Mouse (Mus musculus) CH12.LX (cell line): ENCODE measurements around the gene Ntrk3. TPM values are rescaled to one million over a fixed set of nuclear protein-coding genes. Genes with fewer than 3 reads are reported as not detected.

Experiments used
- DNase-seq: peaks from one replicate; pipeline ENCODE4 v3.0.0-alpha.2; 2013; ENCODE audit errors: extremely low read depth
- H3K27ac ChIP-seq: 2 replicates; pipeline ENCODE4 v1.5.1; 2012; ENCODE audit warnings: low read depth, mild to moderate bottlenecking, control low read depth, moderate library complexity; ENCODE audit not compliant: insufficient read depth
- H3K27me3 ChIP-seq: replicated peaks from 2 replicates; pipeline ENCODE3; 2012; ENCODE audit warnings: inconsistent platforms
- H3K36me3 ChIP-seq, 2 experiments: replicated peaks in 1 of 2; 2 replicates each; pipeline versions ENCODE3 to v1.6.1; 2012; ENCODE audit warnings: inconsistent platforms in 1 of 2, low read length in 1 of 2, mild to moderate bottlenecking in 1 of 2, mixed read lengths in 1 of 2, moderate library complexity in 1 of 2; ENCODE audit not compliant: control insufficient read depth in 1 of 2, insufficient read depth in 1 of 2
- H3K4me1 ChIP-seq, 2 experiments: 2 replicates each; pipeline ENCODE4 v1.6.1; 2012; ENCODE audit warnings: inconsistent platforms in 1 of 2, moderate library complexity in 1 of 2; ENCODE audit not compliant: insufficient read depth in 2 of 2, control insufficient read depth in 1 of 2
- H3K4me2 ChIP-seq: 2 replicates; pipeline ENCODE4 v1.6.1; 2012; ENCODE audit warnings: low read depth, mild to moderate bottlenecking, control low read depth; ENCODE audit not compliant: poor library complexity, insufficient read depth, severe bottlenecking
- H3K4me3 ChIP-seq, 3 experiments: fragments of 150-350 bp in 1 of 3; sonication (generic) in 1 of 3; replicated peaks in 1 of 3; 2 replicates each; pipeline versions ENCODE3 to v1.5.1; 2011 to 2012; ENCODE audit warnings: low read depth in 2 of 3, low read length in 2 of 3, mild to moderate bottlenecking in 2 of 3, moderate library complexity in 2 of 3, control low read depth in 1 of 3, improper control_type of control experiment in 1 of 3, inconsistent platforms in 1 of 3, mixed read lengths in 1 of 3; ENCODE audit not compliant: poor library complexity in 1 of 3
- H3K79me2 ChIP-seq: replicated peaks from 2 replicates; pipeline ENCODE4 v1.6.1; 2012; ENCODE audit warnings: mild to moderate bottlenecking, moderate library complexity; ENCODE audit not compliant: control insufficient read depth, poor library complexity, insufficient read depth, severe bottlenecking; ENCODE audit errors: extremely low read depth
- H3K9ac ChIP-seq: 2 replicates; pipeline ENCODE4 v1.6.1; 2012; ENCODE audit warnings: low read depth, mild to moderate bottlenecking, control low read depth, moderate library complexity; ENCODE audit not compliant: insufficient read depth
- H3K9me3 ChIP-seq: replicated peaks from 2 replicates; pipeline ENCODE3; 2012; ENCODE audit warnings: low read length, inconsistent platforms, mixed read lengths
- CHD1 ChIP-seq: IDR thresholded peaks from 2 replicates; pipeline ENCODE4 v1.6.1; 2012; ENCODE audit warnings: low read depth, low read length, improper control_type of control experiment, inconsistent platforms
- CHD2 ChIP-seq: IDR thresholded peaks from 2 replicates; pipeline ENCODE4 v1.6.1; 2011; ENCODE audit warnings: low read length, improper control_type of control experiment
- EP300 ChIP-seq: IDR thresholded peaks from 2 replicates; pipeline ENCODE4 v1.6.1; 2011; ENCODE audit warnings: low read length, improper control_type of control experiment
- GABPA ChIP-seq: IDR thresholded peaks from 2 replicates; pipeline ENCODE4 v1.6.1; 2012; ENCODE audit warnings: low read depth, low read length, improper control_type of control experiment, inconsistent platforms; ENCODE audit not compliant: insufficient replicate concordance
- HCFC1 ChIP-seq: IDR thresholded peaks from 2 replicates; pipeline ENCODE4 v1.6.1; 2012; ENCODE audit warnings: low read depth, mild to moderate bottlenecking, inconsistent platforms, low read length, improper control_type of control experiment
- JUND ChIP-seq: conservative IDR thresholded peaks from 2 replicates; pipeline ENCODE4 v1.6.1; 2011; ENCODE audit warnings: low read depth, low read length, improper control_type of control experiment
- KAT2A ChIP-seq: IDR thresholded peaks from 2 replicates; pipeline ENCODE4 v1.6.1; 2012; ENCODE audit warnings: low read length, improper control_type of control experiment, inconsistent platforms; ENCODE audit not compliant: insufficient replicate concordance
- MAFK ChIP-seq: IDR thresholded peaks from 2 replicates; pipeline ENCODE4 v1.6.1; 2011; ENCODE audit warnings: low read length, improper control_type of control experiment; ENCODE audit not compliant: insufficient replicate concordance
- MAX ChIP-seq: IDR thresholded peaks from 2 replicates; pipeline ENCODE4 v1.6.1; 2011; ENCODE audit warnings: low read length, improper control_type of control experiment
- MEF2A ChIP-seq: IDR thresholded peaks from 2 replicates; pipeline ENCODE4 v1.6.1; 2014; ENCODE audit warnings: low read depth, mild to moderate bottlenecking, inconsistent platforms, low read length, improper control_type of control experiment, borderline replicate concordance
- MXI1 ChIP-seq: IDR thresholded peaks from 2 replicates; pipeline ENCODE4 v1.6.1; 2011; ENCODE audit warnings: mild to moderate bottlenecking, low read depth, low read length, improper control_type of control experiment
- MYC ChIP-seq: IDR thresholded peaks from 2 replicates; pipeline ENCODE4 v1.6.1; 2011; ENCODE audit warnings: low read depth, mild to moderate bottlenecking, improper control_type of control experiment, low read length
- NELFE ChIP-seq: IDR thresholded peaks from 2 replicates; pipeline ENCODE4 v1.6.1; 2011; ENCODE audit warnings: low read depth, low read length, improper control_type of control experiment
- NRF1 ChIP-seq: IDR thresholded peaks from 2 replicates; pipeline ENCODE4 v1.6.1; 2014; ENCODE audit warnings: low read depth, mild to moderate bottlenecking, inconsistent platforms, low read length, improper control_type of control experiment, moderate library complexity
- POLR2AphosphoS2 ChIP-seq: IDR thresholded peaks from 2 replicates; pipeline ENCODE4 v1.6.1; 2011; ENCODE audit warnings: low read depth, low read length, improper control_type of control experiment
- RAD21 ChIP-seq: IDR thresholded peaks from 2 replicates; pipeline ENCODE4 v1.6.1; 2011; ENCODE audit warnings: low read depth, mild to moderate bottlenecking, low read length, improper control_type of control experiment, moderate library complexity
- SMC3 ChIP-seq: IDR thresholded peaks from 2 replicates; pipeline ENCODE4 v1.6.1; 2011; ENCODE audit warnings: low read depth, low read length, improper control_type of control experiment
- TBP ChIP-seq: conservative IDR thresholded peaks from 2 replicates; pipeline ENCODE4 v1.6.1; 2011; ENCODE audit warnings: low read depth, low read length, improper control_type of control experiment
- TCF12 ChIP-seq: IDR thresholded peaks from 2 replicates; pipeline ENCODE4 v1.6.1; 2014; ENCODE audit warnings: low read depth, mild to moderate bottlenecking, inconsistent platforms, low read length, improper control_type of control experiment
- UBTF ChIP-seq: IDR thresholded peaks from 2 replicates; pipeline ENCODE4 v1.6.1; 2012; ENCODE audit warnings: low read depth, mild to moderate bottlenecking, inconsistent platforms, low read length, improper control_type of control experiment, moderate library complexity
- USF1 ChIP-seq: IDR thresholded peaks from 2 replicates; pipeline ENCODE4 v1.6.1; 2014; ENCODE audit warnings: low read depth, mild to moderate bottlenecking, inconsistent platforms, low read length, improper control_type of control experiment
- USF2 ChIP-seq: conservative IDR thresholded peaks from 2 replicates; pipeline ENCODE4 v1.6.1; 2011; ENCODE audit warnings: low read depth, low read length, improper control_type of control experiment
- ZC3H11A ChIP-seq: IDR thresholded peaks from 2 replicates; pipeline ENCODE4 v1.6.1; 2012; ENCODE audit warnings: low read depth, mild to moderate bottlenecking, inconsistent platforms, low read length, improper control_type of control experiment
- ZKSCAN1 ChIP-seq: IDR thresholded peaks from 2 replicates; pipeline ENCODE4 v1.6.1; 2012; ENCODE audit warnings: low read depth, inconsistent platforms, low read length, improper control_type of control experiment, borderline replicate concordance
- ZNF384 ChIP-seq: IDR thresholded peaks from 2 replicates; pipeline ENCODE4 v1.6.1; 2012; ENCODE audit warnings: low read depth, low read length, improper control_type of control experiment, inconsistent platforms
- dilution Hi-C: fragments of 300-500 bp; cut with MboI; formaldehyde crosslinking; loops from 2 replicates; pipeline ENCODE4 v1.14.3; 2020; ENCODE audit warnings: low sequenced_read_pairs; ENCODE audit not compliant: extremely low pct_unique_long_range_greater_than_20kb, extremely low pct_ligation_motif_present
- in situ Hi-C: fragments of 300-500 bp; cut with MboI; formaldehyde crosslinking; loops from 3 replicates; pipeline ENCODE4 v1.14.3; 2019; ENCODE audit warnings: low sequenced_read_pairs, low pct_ligation_motif_present, low pct_unique_long_range_greater_than_20kb, mixed read lengths
- polyA plus RNA-seq: library from polyadenylated mRNA; unstranded; fragments of >175 nt; gene quantifications from 2 replicates; pipeline ENCODE4 v1.2.1, GENCODE M21; 2012; ENCODE audit warnings: low read depth; ENCODE audit not compliant: insufficient read length
- total RNA-seq, 2 experiments: library from RNA; depleted of rRNA; stranded (reverse); fragments of 300-350 nt in 1 of 2; fragments of >200 nt in 1 of 2; gene quantifications; 2 replicates each; pipeline ENCODE4 v1.2.3; 2012 to 2014

Ntrk3 gene
- total and polyA plus RNA-seq, 3 experiments: 0.21 TPM; not detected in 2

DNA sequence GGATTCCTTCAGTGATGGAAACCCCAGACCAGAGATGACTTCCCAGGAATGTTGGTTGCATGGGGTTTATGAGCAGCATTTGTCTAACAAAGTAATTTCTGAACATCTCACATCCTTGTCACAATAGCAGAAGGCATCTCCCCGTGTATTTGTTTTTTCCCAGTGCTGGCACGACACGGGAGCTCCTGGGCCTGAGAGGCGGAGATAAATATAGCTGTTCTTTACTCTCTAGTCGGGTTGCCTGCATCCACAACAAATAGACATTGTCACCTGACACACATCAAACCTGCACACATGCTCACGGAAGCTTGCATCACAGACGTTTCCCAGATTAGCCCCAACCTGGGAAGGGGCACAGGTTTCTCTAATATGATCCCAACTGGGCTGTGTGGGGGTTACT lies 30.1 kb downstream of the Ntrk3 start:
- H3K79me2 ChIP-seq: no peaks in the 10 kb centered on the region
- peaks cover 98% of the 10 kb centered on the region for H3K27me3 ChIP-seq
- no peaks in the 10 kb centered on the region for H3K36me3 ChIP-seq
- TF ChIP-seq MAX (no peak), TCF12 (no peak), TBP (no peak)
- no peaks in the 10 kb centered on the region for H3K4me1 ChIP-seq
- no peak overlapping the region for H3K9ac ChIP-seq
- H3K27ac ChIP-seq: no peak overlapping the region
- in situ Hi-C loops (no loop called here), dilution Hi-C loops (no loop called here)
- DNase-seq: no peak
- H3K9me3 ChIP-seq: no peaks in the 10 kb centered on the region
- H3K4me3 ChIP-seq: no peak overlapping the region
- no peak overlapping the region for H3K4me2 ChIP-seq

DNA sequence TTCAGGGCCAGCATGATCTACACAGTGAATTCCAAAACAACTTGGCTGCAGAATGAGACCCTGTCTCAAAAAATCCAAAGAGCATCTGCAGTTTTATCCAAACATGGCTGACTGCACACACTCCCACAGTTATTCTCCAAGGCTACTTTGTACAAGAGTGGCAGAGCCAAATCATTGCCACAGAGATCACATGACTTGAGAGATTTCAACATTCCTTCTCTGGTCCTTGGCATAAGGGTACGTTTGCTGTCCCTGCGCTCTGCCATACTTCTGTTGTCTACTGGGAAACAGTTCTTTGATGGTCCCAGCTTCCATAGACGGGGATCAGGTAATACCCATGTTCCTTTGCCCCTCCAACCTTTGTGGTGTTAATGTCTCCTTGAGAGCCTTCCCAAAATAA lies 30.7 kb downstream of the Ntrk3 start:
- no peak overlapping the region for H3K4me3 ChIP-seq
- no peak for DNase-seq
- H3K4me1 ChIP-seq: no peaks in the 10 kb centered on the region
- H3K27me3 ChIP-seq: peaks cover 98% of the 10 kb centered on the region
- in situ Hi-C loops (no loop called here), dilution Hi-C loops (no loop called here)
- H3K9me3 ChIP-seq: no peaks in the 10 kb centered on the region
- H3K79me2 ChIP-seq: no peaks in the 10 kb centered on the region
- no peak overlapping the region for H3K4me2 ChIP-seq
- no peaks in the 10 kb centered on the region for H3K36me3 ChIP-seq
- no peak overlapping the region for H3K9ac ChIP-seq
- no peak overlapping the region for H3K27ac ChIP-seq
- TF ChIP-seq MAFK: no peak
- no peak for TF ChIP-seq USF2
- TF ChIP-seq CHD2: no peak
- no peak for TF ChIP-seq KAT2A
- no peak for TF ChIP-seq MEF2A
- TF ChIP-seq SMC3: no peak
- TF ChIP-seq TBP: no peak
- no peak for TF ChIP-seq NRF1
- TF ChIP-seq ZKSCAN1: no peak
- TF ChIP-seq ZC3H11A: no peak
- TF ChIP-seq MXI1: no peak
- no peak for TF ChIP-seq TCF12
- TF ChIP-seq MYC: no peak
- TF ChIP-seq USF1: no peak
- no peak for TF ChIP-seq RAD21
- TF ChIP-seq, all 38 proteins: peak for 0

DNA sequence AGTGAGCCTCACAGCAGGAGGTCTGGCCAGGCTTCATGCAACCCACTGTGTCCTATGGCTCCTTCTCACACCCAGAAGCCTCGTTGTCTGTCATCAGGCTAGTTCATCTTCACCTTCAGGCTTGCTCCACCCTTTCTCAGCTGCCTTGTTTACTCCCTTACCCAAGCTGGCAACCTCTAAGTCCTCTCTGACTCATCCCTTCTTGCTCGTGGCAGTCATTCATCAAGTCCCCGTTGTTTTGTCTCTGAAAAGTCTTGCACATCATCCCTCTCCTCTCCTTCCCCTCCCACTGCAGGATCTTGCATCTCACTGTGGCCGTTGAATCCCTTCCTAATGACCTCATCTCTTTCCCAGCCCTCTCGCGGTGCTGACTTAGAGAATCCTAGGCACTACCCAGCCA lies 35.1 kb downstream of the Ntrk3 start:
- in situ Hi-C loops (no loop called here), dilution Hi-C loops (no loop called here)
- H3K4me2 ChIP-seq: no peak overlapping the region
- DNase-seq: no peak
- no peak overlapping the region for H3K9ac ChIP-seq
- TF ChIP-seq EP300 (no peak), TBP (no peak), JUND (no peak), GABPA (no peak), NELFE (no peak), MAX (no peak), CHD2 (no peak), MEF2A (no peak), HCFC1 (no peak), UBTF (no peak), MXI1 (no peak), CHD1 (no peak), ZNF384 (no peak), POLR2AphosphoS2 (no peak)
- H3K4me1 ChIP-seq: no peaks in the 10 kb centered on the region
- no peaks in the 10 kb centered on the region for H3K9me3 ChIP-seq
- H3K79me2 ChIP-seq: no peaks in the 10 kb centered on the region
- H3K36me3 ChIP-seq: no peaks in the 10 kb centered on the region
- no peak overlapping the region for H3K4me3 ChIP-seq
- H3K27ac ChIP-seq: no peak overlapping the region
- H3K27me3 ChIP-seq: peaks cover 92% of the 10 kb centered on the region
